Mouse (Mus musculus) ovary, postnatal 10 days (tissue): Measurements from ENCODE around the gene Yipf1.

Experiments used
- DNase-seq: peaks from one replicate; pipeline ENCODE4 v3.0.0; 2022; ENCODE audit warnings: low spot score

The Yipf1 gene

DNA sequence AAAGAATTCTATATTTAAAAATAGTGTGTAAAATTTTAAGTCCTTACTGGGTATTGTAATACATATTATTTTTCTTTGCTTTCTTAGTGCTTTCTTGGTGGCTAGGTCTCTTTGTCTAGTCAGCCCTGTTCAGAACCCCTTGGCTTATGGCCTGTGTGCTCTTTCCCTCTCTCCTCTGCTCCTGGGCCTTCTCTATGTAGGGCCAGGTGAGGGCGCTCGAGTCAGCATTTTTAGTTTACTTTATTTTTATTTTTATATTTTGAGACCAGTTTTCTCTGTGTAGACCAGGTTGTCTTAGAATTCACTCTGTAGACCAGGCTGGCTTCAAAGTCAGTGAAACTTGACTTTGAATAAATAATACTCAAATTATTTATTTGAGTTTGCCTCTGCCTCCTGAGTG lies 58.1 kb downstream of the Yipf1 start:
- no peak for DNase-seq

DNA sequence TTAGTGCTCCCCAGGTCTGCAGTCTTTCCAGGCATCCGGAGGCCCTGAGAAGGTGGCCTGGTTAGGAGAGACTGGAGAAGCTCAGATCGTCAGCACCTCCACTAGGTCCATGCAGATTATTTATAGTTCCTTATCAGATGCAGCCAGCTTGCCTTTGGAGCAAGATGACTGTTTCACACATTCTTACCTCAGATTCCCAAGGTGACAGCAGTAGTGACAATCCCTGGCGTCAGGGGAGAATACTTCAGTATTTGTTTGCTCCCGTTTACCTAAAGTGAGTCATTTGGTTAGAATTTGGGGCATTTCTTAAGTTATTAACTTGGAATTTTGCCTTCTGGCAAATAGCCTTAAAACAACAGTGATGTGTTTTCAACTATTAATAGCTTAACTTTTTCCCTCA lies 60.5 kb downstream of the Yipf1 start:
- no peak for DNase-seq

DNA sequence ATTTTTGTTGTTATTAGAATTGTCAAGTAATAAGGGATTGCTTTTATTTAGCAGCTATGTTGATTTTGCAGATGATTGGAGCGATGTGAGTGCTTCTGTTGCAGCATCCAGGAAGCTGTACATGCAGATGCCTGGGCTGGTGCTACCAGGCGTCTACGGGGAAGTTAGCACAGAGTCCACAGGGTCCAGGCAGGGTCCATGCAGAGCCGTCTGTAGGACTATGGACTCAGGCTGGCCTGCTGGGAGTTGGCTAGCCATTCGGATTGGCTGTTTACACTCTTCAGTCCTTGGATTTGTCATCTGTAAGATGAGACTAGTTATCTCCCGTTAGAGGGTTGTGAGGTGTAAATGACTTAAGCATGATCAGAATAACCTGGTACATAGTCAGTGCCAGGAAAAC lies 64.8 kb downstream of the Yipf1 start:
- no peak for DNase-seq

DNA sequence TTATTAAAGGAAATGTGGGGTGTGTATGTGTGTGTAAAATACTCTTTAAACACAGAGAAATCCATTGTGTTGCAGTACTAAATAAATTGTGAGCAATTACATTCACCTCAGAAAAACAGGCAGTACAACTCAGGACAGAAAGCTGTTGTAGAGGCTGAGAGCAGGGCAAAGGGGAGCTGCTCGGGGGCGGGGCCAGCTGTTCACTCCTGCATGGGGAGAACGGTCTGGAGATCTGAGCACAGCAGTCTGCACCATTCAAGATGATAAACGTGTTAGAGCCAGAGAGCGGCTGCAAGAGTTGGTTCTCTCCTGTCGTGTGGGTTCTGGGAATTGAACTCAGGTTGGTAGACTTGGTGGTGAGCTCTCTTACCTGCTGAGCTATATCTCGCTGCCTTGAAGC lies 66.7 kb downstream of the Yipf1 start:
- DNase-seq = no peak

DNA sequence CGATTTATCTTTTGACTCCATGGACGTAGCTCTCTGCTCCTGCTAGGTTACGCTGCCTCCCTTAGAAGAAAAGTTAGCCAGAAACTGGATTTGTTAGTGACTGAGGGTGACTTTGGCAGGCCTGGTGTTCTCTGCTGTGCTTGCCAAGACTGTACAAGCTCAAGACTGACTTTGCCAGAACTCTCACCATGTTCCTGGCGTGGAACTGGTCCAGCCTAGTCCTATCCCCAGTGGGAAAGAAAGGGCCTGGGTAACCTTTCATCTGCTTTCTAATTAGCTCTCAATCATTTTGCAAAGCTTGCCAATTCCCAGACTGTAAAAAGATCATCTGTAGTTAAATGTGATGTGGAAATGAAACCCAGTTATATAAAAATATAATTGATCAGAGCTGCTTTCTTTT lies 72.9 kb downstream of the Yipf1 start:
- DNase-seq = no peak

DNA sequence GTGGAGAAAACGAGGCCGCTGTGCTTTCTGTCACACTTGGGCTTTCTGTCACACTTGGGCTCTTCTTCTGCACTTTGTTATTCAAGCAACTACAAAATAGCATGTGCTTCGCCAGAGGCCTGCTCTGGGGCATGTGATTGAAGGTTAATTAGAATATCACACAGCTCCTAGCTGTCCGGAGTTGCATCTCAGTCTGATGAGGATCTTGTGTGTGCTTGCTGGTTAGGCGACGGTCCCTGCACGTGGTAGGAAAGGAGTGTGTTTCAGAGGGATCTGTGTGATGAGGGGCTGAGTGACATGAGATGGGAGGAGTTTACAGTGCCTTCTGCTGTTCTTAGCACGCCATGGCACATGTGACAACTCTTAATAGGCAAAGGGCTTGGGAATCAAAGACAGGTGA lies 73.3 kb downstream of the Yipf1 start:
- DNase-seq = no peak

DNA sequence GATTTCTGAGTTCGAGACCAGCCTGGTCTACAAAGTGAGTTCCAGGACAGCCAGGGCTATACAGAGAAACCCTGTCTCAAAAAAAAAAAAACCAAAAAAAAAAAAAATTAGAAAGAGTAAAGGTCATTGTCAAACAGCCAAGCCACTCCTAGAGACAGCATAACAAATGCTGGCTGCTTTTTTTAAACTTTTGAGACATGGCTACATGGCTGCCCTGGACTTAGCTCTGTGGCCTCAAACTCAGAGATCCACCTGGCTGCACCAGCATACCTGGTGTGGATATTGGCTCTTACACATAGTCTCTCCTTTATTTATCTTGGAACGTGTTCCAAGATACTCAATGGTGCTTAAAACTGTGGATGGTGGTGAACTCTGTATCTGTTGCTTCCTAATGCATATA lies 74.1 kb downstream of the Yipf1 start:
- DNase-seq = no peak

DNA sequence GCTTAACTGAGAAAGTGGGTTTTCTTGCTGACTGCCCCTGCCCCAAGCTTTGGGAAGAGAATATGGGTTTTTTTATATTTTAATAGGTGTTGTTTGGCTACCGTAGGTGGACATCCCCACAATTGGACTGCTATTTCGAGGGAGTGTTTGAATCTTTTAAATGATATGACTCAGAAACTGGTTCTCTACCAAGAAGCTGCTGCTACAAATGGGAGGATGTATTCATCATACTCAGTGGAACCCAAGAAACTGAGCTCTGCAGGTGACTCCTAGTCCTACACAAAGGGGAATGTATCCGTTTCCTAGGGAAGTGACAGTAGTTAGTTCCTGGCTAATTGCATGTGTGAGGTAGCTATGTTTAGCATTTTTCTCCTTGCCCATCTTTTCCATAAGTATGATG lies 75.2 kb downstream of the Yipf1 start:
- DNase-seq = no peak

DNA sequence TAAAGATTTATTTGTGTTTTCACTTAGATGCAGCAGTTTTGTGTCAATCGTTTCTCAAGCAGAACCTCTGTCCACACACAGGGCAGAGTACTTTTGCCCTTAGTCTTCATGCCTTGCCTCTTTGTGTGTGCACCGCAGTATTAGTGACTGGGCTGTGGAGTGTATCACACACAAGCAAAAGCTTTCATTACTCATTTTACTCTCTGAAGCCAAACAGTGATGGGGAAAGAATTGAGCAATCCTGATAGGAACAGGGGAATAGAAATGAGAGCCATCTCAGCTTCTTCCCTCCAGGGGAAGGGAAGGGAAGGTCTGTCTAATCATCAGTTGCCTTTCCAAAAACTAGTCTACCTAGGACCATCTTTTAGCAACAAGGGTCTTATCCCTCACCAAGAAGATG lies 79.6 kb downstream of the Yipf1 start:
- DNase-seq = no peak
